Mouse (Mus musculus) T-helper 17 cell (primary cell): ENCODE measurements around the gene Slc35g1.

Experiments used
- in situ Hi-C, 2 experiments: fragments of 300-600 bp; cut with MboI, MseI; formaldehyde crosslinking; loops; 1 replicate in 1 of 2; 2 replicates in 1 of 2; pipeline ENCODE4 v1.15.1; 2025; ENCODE audit warnings: high pct_unique_total_duplicates in 2 of 2

The Slc35g1 gene

DNA sequence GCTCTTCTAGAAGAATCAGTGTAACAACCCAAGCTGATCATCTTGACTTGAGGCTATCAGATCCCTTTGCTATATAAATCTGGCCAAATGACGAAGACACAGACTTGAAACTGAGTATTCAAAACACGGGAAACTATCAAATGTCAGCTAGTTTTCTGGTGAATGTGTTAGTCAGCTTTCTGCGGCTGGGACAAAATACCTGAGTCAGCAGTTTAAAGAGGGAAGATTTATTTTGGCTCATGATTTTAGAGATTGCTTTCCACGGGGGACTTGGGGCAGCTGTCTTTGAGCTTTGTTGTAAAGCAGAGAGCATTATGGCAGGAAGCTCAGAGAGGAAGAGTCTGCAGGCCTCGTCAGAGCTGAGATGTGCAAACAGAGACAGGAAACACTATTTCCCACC lies 50.0 kb downstream of the Slc35g1 start:
- in situ Hi-C loops = no loop called here
